Mouse (Mus musculus): ENCODE measurements around the gene Otos. TPM values are rescaled to one million over a fixed set of nuclear protein-coding genes. Genes with fewer than 3 reads are reported as not detected.

Gene Otos
- total RNA-seq, 2 experiments from 2014 or later, result not detected

- no peak for DNase-seq
- no peak for TF ChIP-seq CTCF (IDR thresholded peaks at IDR 0.05)
- intact Hi-C loops (cut with DNase I), result no loop called here
- Histone ChIP-seq H3K27ac (no peak overlapping the region), H3K4me3 (no peak overlapping the region)
These were observed 20.8 kb upstream of the Otos start for GRCm38 (mm10) chr1:92669430-92669829.

GRCm38 (mm10) chr1:92667106-92667505, 18.5 kb upstream of the Otos start:
- Histone ChIP-seq H3K4me3 (no peak overlapping the region), H3K27ac (no peak overlapping the region)
- no peak for TF ChIP-seq CTCF (IDR thresholded peaks at IDR 0.05)
- intact Hi-C loops (cut with DNase I), result no loop called here
- no peak for DNase-seq

GRCm38 (mm10) chr1:92659392-92659791, 10.8 kb upstream of the Otos start:
- no peak overlapping the region for H3K27ac ChIP-seq
- intact Hi-C loops (cut with DNase I), result no loop called here
- no peak for TF ChIP-seq CTCF (IDR thresholded peaks at IDR 0.05)
- no peak for DNase-seq
- H3K4me3 ChIP-seq, result no peak overlapping the region

GRCm38 (mm10) chr1:92657025-92657820, 8.6 kb upstream of the Otos start:
- DNase-seq, result no peak
- Histone ChIP-seq H3K4me3 (no peak overlapping the region), H3K27ac (no peak overlapping the region)
- intact Hi-C loops (cut with DNase I), result no loop called here
- TF ChIP-seq CTCF (IDR thresholded peaks at IDR 0.05), result no peak

- intact Hi-C loops (cut with DNase I), result no loop called here
- no peak overlapping the region for H3K4me3 ChIP-seq
These were observed 6.0 kb upstream of the Otos start for GRCm38 (mm10) chr1:92654676-92655075.

GRCm38 (mm10) chr1:92653179-92653578, 4.5 kb upstream of the Otos start:
- no peak for TF ChIP-seq CTCF (IDR thresholded peaks at IDR 0.05)
- intact Hi-C loops (cut with DNase I), result no loop called here
- Histone ChIP-seq H3K4me3 (no peak overlapping the region), H3K27ac (no peak overlapping the region)
- no peak for DNase-seq

More at GRCm38 (mm10) chr1:92654676-92655075, 6.0 kb upstream of the Otos start:
- H3K27ac ChIP-seq, result no peak overlapping the region
- DNase-seq, result no peak
- no peak for TF ChIP-seq CTCF (IDR thresholded peaks at IDR 0.05)

- Histone ChIP-seq H3K4me3 (no peak overlapping the region), H3K27ac (no peak overlapping the region)
- no peak for DNase-seq
- TF ChIP-seq CTCF (IDR thresholded peaks at IDR 0.05), result no peak
- intact Hi-C loops (cut with DNase I), result no loop called here
These were observed 2.8 kb upstream of the Otos start for GRCm38 (mm10) chr1:92651467-92651866.

GRCm38 (mm10) chr1:92648197-92648596, 444 bp downstream of the Otos start:
- no peak overlapping the region for H3K4me3 ChIP-seq
- H3K27ac ChIP-seq, result peak overlapping the region; percentile 51; the same call in 1 of the 2 replicates
- no peak for TF ChIP-seq CTCF (IDR thresholded peaks at IDR 0.05)
- no peak for DNase-seq
- intact Hi-C loops (cut with DNase I), result loop anchor here (1.0 to 2.0 kb wide), 2 partner anchors 185 to 247 kb away; no protein-coding TSS in a partner anchor

- peak; percentile 68 for DNase-seq
- peak overlapping the region; percentile 45 for H3K4me3 ChIP-seq
- intact Hi-C loops (cut with DNase I), result loop anchor here (1.0 to 2.0 kb wide), 3 partner anchors 127 to 247 kb away; no protein-coding TSS in a partner anchor
- TF ChIP-seq CTCF (IDR thresholded peaks at IDR 0.05), result peak; percentile 89; the same call in 1 of the 2 replicates
- no peak overlapping the region for H3K27ac ChIP-seq
These were observed 889 bp downstream of the Otos start for GRCm38 (mm10) chr1:92647752-92648151.

GRCm38 (mm10) chr1:92647026-92647425, 1.6 kb downstream of the Otos start:
- TF ChIP-seq CTCF (IDR thresholded peaks at IDR 0.05), result no peak
- DNase-seq, result no peak
- intact Hi-C loops (cut with DNase I), result loop anchor here (2.0 kb wide), 1 partner anchor 126 kb away; no protein-coding TSS in a partner anchor
- H3K27ac ChIP-seq, result no peak overlapping the region
- H3K4me3 ChIP-seq, result no peak overlapping the region

GRCm38 (mm10) chr1:92646601-92647000, 2.0 kb downstream of the Otos start:
- no peak for DNase-seq
- no peak overlapping the region for H3K4me3 ChIP-seq

GRCm38 (mm10) chr1:92646111-92646510, 2.5 kb downstream of the Otos start:
- DNase-seq, result no peak
- no peak overlapping the region for H3K27ac ChIP-seq
- no peak for TF ChIP-seq CTCF (IDR thresholded peaks at IDR 0.05)
- intact Hi-C loops (cut with DNase I), result loop anchor here (2.0 kb wide), 1 partner anchor 125 kb away; no protein-coding TSS in a partner anchor
- no peak overlapping the region for H3K4me3 ChIP-seq

More at GRCm38 (mm10) chr1:92646601-92647000, 2.0 kb downstream of the Otos start:
- TF ChIP-seq CTCF (IDR thresholded peaks at IDR 0.05), result no peak
- intact Hi-C loops (cut with DNase I), result loop anchor here (2.0 kb wide), 1 partner anchor 126 kb away; no protein-coding TSS in a partner anchor
- no peak overlapping the region for H3K27ac ChIP-seq

- Histone ChIP-seq H3K27ac (no peak overlapping the region), H3K4me3 (no peak overlapping the region)
- no peak for DNase-seq
- intact Hi-C loops (cut with DNase I), result no loop called here
- no peak for TF ChIP-seq CTCF (IDR thresholded peaks at IDR 0.05)
These were observed 3.7 kb downstream of the Otos start for GRCm38 (mm10) chr1:92644916-92645315.

Measured in gastrocnemius, adult 2 months (tissue).